Mouse (Mus musculus): ENCODE measurements around the gene Lingo1.

- no peak for TF ChIP-seq CTCF (IDR thresholded peaks at IDR 0.05; ENCODE audit: extremely low read depth, insufficient read depth, insufficient read length, insufficient replicate concordance)
- TF ChIP-seq POLR2A (IDR thresholded peaks at IDR 0.05; ENCODE audit: low read depth, low read length), result no peak
Measured at GRCm38 (mm10) chr9:56619715-56620114, 176.6 kb downstream of the Lingo1 start.

Measured in spleen, adult 2 months (tissue).